Mouse (Mus musculus): ENCODE results near the gene Etv3.
"Not testable (repeated sequence)": the region's sequence is repeated elsewhere in the genome, so short reads cannot be mapped to it uniquely, and the experiment has no call there.

DNA sequence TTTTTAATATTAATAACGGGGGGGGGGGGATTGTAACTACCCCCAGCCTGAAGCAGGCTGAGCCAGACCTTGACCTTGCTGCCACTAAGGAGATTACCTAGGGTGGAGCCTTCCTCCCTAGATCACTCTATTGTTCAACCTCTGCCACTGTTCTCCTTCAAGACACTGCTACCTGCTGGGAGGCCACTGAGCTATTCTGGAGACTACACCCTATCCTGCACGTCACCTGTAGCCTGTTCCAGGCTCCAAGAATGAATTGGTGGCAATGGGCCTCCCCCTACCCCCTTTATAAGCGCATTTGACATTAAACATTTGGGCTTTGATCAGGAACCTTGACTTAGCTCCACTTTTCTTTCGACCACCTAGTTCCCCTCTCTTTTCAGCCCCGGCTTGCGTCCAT lies 46.6 kb upstream of the Etv3 start:
- not testable (repeated sequence) for TF ChIP-seq CTCF (IDR thresholded peaks at IDR 0.05; ENCODE audit: low read depth, low read length); POLR2A (IDR thresholded peaks at IDR 0.05; ENCODE audit: extremely low read depth, insufficient read depth, low read length)
